Mouse (Mus musculus) forelimb bud, embryonic 11.5 days (tissue): ENCODE results near the gene Zfp784.

Experiments used
- DNase-seq: peaks from one replicate; pipeline ENCODE4 v3.0.0-alpha.2; 2012; ENCODE audit warnings: low read depth, low spot score

Gene Zfp784

DNA sequence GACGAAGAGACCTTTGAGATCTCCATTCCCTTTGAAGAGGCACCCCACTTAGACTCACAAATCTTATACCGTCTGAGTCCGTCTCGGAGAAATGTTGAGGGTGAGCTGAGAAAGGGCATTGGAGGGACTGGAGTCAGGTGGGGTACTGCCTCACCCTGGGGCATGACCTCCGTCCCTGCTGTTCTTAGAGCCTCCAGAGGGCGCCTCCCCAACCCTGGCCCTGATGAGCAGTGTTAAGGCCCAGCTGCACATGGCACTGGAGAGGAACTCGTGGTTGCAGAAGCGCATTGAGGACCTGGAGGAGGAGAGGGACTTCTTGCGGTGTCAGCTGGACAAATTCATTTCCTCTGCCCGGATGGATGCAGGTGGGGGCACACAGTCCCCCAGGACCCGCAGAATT, 19.6 kb upstream of the Zfp784 start:
- DNase-seq, result no peak

DNA sequence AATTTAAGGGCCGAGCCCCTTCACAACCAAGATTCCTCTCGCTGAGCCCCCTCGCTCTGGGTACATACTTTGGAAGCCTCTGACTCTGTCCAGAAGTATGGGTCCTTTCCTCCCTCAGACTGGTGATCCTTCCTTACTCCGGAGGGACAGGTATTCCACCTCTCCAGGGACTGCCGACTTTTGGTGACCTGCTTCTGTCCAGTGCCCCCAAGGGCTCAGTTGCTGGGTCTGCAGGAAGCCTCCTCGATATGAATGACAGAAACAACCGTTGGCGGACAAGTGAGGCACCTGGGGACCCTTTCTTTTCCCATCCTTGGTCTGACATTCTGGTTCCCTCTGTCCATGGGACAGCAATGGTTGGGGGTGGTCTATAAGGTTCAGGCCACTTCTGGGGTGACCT, 19.1 kb upstream of the Zfp784 start:
- no peak for DNase-seq

DNA sequence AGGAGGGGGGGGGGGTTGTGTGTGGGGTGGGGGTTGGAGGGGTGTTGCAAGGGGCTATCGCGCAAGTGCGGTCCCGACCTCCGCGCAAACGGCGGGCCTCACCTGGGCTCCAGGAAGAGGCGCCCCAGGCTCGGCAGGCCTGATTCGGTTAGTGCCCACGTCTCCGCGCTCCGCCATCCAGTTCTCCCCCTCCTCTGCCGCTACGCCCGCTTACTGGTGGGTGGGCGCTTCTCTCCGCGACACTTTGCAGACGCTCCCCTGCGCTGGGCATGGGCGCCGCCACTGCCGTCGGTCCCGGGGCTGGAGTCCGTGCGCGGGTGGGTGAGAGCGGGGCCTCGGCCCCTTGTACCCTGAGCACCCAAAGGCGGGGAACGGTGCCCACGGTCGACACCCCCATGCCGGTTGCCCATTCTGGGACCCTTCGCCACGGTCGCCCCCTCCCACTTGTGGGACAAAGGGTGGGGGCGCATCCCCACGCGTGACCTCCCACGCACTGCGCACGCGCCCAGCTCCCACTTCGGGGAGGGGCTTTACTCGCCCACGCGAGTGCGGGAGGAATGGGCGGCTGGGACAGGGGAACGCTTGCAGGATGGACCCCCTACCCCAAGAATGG, 18.5 kb upstream of the Zfp784 start:
- DNase-seq, result no peak

DNA sequence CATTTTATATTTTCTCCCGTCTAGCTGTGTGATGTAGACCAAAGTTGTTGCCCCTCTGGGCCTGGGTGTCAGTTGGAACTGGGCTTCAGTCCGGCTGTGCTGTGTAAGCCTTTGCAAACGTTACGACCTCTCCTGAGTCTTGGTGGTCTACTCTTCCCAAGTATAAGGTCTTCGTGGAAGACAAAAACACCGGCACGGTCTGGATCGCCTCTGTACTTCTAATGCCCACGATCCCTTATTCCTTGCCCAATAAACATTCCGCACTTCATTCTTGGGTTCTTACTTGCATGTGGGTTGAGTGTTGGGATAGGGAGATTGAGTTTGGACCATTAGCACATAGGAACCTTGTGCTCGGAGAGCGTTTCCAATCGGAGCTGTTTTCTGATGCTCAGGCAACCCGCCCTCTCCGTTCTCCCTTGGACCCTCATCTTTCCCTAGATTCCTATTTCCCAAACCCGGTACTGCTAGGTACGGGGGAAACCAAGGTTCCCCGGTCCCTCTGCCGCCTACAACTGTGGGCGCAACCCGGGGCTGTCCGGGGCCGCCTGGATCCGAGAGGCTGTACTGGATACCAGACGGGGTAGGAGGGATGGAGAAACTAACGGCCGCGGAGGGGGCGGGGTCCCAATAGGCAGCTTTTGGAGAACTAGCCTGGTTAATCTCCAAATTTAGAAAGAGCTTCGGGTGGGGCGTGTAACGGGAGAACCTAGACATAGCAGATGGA, 15.4 kb upstream of the Zfp784 start:
- no peak for DNase-seq

DNA sequence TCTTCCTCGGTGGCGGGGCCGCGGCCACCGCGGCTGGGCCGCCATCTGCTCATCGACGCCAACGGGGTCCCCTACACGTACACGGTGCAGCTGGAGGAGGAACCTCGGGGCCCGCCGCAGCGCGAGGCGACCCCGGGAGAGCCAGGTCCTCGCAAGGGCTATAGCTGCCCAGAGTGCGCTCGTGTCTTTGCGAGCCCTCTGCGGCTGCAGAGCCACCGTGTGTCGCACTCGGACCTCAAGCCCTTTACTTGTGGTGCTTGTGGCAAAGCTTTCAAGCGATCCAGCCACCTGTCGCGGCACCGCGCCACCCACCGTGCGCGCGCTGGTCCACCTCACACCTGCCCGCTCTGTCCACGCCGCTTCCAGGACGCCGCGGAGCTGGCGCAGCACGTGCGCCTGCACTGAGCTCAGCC, 14.7 kb upstream of the Zfp784 start:
- no peak for DNase-seq

DNA sequence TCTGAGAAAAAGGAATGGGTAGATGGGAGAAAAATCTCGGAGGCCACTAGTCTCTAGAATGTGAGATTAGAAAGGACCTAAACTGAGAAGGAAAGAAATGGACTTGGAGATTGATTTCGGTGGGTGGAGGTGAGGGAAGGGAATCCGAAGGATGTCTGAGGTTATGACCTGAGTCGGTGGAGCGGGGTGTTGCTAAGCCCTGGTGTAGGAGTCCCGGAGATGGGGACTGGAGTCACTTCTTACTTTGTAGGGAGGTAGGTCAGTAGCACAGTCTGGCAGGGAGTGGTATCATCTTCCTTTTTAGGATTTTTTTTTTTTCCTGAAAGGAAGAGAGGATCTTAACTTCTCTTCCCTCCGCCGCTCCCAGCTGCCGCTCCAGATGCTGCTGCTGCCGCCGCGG, 14.2 kb upstream of the Zfp784 start:
- DNase-seq, result no peak

DNA sequence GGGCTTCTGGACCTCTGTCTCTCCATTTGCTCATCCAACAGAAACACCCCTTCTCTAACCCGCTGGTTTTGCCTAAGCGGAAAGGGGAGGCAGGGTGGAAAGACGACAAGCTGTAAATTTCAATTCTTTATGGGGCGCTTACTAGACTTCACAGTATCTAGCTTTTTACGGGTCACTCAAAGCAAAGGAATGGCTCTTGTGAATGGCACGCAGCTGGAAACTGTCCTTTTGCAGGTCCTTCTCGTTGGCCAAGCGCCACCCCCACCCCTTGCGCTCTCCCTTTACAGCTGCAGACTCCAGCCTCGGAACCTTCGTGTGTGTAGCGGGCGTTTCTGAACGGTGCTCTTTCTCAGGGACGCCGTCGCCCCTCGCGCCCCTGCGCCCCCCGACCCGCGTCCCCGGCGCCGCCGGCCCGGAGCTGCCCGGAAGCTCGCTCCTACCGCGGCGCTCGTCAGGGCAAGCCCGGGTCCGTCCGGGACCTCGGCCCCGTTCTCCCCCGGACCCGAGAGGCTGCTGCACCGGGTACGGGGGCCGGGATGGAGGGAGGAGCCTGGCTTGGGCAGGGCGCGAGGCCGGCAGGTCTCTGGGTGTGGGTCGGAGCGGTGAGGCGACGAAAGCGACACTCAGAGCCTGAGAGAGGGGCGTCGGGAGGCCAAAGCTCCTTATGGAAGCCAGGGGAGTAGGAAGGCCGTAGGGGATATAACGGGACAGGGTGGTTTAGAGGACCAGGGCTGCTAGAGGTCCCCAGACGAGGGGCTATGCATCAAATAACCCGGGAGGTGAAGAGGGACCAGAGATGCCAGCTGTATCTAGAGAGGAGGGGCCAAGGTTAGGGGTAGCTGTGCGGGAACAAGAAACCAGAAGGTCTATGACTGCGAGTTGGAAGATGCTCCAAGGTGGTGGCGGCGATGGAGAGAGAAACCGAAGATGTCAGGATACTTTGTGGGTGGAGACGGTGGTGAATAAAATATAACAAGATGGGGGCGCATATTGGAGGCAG, 13.2 kb upstream of the Zfp784 start, which contains the start of gene Zfp580:
Gene Zfp580, plus strand, starts transcription at position 346 of the 1,000 bp plus-strand sequence.
- peak; percentile 84 for DNase-seq

DNA sequence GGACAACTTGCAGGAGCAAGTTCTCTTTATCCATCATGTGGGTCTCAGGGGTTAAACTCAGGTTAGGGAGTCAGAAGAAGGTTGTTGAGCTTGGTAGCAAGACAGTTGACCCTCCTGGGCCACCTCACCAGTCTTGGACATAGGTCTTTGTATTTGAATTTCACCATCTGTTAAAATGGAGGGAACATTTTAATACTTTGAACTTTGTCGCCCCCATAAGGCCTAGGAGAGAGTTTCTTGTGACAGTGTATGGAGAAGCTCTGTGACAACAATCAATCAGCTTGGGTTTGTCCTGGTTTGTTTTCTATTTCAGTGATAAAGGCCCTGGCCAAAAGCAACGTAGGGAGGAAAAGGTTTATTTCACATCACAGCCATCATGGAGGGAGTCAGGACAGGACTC, 9.1 kb upstream of the Zfp784 start:
- DNase-seq, result no peak

DNA sequence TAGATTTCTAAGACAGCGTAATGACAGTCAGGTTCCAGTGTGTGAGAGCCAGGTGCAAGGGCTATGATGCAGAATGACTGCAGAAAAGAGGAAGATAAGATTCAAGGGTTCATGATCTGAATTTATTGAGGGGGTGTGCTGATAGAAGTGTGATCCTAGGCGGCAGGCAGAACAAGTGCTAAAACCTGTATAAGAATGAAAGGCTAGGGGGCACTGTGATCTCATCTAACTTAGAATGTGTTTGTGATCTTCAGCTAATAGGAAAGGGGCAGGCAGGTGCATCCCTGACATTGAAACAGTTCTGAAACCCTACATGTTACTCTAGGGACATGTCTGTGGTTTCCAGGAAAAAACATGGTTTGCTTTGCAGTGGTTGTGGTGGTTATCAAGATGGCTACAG, 7.9 kb upstream of the Zfp784 start:
- no peak for DNase-seq

DNA sequence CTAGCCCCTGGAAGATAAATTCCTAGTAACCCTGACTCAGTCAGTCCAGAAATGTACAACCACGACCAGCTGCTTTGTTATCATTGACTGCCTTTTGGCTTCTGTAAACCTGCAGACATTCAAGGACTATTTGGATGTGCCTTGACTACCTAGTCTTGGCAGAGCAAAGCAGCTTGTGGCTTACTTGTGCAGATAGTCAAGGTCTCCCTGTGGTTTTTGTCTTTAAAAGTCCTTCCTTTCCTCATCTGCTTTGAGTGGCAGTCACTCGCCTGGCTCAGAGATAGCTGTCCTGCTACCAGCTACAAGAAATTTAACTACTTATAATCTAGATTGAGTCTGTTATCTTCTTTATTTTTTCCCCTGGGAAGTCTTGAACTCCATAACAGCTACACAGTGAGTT, 6.7 kb upstream of the Zfp784 start:
- no peak for DNase-seq

DNA sequence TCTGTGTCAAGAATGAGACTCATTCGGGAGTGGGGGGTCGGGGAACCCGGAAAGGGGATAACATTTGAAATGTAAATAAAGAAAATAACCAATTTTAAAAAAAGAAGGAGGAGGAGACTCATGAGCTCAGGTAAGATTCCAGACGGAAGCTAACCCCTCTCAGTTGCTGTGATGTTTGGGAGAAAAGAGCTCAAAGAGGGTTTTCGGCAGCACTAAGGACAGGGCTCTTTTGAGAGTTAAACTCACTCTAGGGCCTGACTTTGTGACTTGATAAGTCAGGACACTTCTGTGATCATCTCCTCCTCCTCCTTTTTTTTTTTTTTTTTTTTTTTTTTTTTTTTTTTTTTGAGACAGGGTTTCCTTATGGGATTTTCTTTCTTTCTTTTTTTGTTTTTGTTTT, 694 bp upstream of the Zfp784 start:
- DNase-seq, result no peak

DNA sequence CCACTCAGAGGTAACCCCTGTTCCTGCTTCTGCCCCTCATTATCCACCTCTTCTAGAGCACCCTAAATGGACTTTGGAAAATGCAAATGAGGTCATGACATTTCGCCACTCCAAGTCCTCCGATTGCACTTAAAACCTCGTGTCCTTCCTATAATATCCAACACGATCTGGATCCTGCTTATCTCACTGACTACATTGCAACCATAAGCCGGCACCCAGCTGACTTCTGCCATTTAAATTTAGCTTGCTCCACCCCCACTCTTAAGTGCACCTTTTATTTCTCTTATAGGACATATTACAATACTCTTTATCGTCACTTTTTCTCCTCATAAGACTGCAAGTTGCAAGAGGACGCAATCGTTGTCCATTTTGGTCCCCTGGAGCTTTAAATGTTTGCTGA, 779 bp downstream of the Zfp784 start:
- DNase-seq, result no peak

DNA sequence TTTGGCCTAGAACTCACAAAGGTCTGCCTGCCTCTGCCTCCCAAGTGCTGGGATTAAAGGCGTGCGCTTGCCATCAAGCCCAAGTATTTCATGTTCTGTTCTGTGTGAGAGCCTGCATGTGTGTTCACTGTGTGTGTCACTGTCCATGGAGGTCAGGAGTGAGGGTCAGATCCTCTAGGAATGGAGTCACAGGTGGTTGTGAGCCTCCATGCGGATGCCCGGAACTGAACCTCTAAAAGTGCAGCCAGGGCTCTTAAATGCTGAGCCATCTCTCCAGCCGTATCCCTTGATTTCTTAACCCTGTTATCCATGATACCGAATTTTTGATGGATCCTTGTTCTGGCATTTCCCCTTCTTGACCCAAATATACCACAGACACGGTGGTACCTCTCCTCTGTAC, 1.2 kb downstream of the Zfp784 start:
- DNase-seq, result no peak

DNA sequence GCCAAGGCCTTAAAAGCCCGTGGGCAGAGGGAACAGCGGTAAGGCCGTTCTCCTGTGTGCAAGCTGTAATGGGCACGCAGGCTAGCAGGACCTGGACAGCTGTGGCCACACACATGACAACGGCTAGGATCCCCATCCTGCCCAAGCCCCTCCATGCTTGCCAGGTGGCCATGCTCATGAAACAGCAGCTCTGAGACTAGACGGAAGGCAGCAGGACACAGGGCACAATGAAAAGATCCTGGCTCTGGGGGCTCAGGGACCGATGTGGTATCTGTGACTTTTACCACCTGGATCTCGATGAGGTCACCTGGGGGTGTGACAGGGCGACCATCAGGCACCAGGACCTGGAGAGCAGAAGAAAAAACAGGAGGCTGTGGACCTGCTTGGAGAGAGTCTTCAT, 2.1 kb downstream of the Zfp784 start:
- DNase-seq, result no peak

DNA sequence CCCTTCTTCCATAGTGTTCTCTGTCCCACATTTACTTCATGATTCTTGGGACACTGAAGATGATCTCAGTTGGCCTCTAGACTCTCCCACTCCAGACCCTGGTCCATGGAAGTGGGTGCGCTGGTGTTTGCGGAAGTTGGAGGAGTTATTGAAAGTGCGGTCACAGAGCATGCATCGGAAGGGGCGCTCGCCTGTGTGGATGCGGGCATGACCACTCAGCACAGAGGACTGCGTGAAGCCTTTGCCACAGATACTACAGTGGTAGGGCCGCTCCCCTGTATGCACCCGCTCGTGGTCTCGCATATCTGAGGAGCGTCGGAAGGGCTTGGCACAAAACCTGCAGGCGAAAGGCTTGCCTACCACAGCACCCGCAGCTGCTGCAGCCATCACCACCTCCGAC, 2.6 kb downstream of the Zfp784 start:
- no peak for DNase-seq

DNA sequence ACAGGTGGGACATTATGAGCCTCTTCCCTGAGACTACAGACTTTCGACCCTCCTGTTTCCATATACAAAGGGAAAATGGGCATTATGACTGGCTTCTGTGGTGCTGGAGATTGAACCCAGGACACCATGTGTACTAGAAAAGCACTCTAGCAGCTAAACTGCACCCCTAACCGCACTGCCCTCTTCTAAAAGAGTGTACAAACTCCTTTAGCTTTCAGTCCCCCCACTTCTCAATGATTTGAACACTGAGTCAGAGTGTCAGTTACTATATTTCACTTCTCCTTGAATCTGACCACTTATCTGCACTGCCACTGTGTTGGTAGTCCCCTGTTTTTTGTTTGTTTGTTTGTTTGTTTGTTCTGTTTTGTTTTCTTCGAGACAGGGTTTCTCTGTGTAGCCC, 4.4 kb downstream of the Zfp784 start, which contains the start of gene 4632433K11Rik:
Gene 4632433K11Rik, plus strand, starts transcription at position 301 of the 400 bp plus-strand sequence.
- no peak for DNase-seq

DNA sequence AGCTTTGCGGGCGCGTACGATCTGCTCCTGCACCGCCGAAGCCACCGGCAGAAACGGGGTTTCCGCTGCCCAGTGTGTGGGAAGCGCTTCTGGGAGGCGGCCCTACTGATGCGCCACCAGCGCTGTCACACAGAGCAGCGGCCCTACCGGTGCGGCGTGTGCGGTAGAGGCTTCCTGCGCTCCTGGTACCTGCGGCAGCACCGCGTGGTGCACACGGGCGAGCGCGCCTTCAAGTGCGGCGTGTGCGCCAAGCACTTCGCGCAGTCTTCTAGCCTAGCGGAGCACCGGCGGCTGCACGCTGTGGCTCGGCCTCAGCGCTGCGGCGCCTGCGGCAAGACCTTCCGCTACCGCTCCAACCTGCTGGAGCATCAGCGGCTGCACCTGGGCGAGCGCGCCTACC, 6.8 kb downstream of the Zfp784 start:
- no peak for DNase-seq

DNA sequence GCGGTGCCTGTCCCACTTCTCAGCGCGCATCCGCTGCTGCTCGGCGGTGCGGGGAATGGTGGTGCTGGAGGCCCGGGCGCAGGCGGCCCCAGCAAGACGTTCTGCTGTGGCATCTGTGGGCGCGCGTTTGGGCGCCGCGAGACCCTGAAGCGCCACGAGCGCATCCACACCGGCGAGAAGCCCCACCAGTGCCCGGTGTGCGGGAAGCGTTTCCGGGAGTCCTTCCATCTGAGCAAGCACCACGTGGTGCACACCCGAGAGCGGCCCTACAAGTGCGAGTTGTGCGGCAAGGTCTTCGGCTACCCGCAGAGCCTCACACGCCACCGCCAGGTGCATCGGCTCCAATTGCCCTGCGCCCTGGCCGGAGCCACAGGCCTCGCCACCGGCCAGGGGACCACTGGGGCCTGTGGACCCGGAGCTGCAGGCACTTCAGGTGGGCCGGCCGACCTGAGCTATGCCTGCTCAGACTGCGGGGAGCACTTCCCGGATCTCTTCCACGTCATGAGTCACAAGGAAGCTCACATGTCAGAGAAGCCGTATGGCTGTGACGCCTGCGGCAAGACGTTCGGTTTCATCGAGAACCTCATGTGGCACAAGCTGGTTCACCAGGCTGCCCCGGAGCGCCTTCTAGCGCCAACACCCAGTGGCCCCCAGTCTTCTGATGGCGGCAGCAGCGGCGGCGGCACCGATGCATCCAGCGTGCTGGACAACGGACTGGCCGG, 7.5 kb downstream of the Zfp784 start:
- DNase-seq, result no peak

DNA sequence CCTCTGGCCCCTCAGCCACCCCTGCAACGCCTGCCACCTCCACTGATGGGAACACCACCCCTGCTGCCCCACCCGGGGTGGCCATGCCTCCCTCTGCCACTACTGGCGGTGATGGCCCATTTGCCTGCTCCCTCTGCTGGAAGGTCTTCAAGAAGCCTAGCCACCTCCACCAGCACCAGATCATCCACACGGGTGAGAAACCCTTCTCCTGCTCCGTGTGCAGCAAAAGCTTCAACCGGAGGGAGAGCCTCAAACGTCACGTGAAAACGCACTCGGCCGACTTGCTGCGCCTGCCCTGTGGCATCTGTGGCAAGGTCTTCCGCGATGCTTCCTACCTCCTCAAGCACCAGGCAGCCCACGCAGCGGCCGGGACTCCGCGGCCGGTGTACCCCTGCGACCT, 8.3 kb downstream of the Zfp784 start:
- DNase-seq, result no peak

DNA sequence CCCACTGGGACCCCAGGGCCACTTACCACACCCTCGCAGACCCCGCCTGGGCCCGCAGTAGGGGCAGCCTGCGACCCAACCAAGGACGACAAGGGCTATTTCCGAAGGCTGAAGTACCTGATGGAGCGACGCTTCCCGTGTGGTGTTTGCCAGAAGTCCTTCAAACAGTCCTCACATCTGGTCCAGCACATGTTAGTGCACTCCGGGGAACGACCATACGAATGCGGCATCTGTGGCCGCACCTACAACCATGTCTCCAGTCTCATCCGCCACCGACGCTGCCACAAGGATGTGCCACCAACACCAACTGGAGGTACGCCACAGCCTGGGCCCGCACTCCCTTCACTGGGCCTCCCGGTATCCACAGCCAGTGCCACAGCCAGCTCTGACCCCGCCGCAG, 8.7 kb downstream of the Zfp784 start:
- DNase-seq, result no peak

DNA sequence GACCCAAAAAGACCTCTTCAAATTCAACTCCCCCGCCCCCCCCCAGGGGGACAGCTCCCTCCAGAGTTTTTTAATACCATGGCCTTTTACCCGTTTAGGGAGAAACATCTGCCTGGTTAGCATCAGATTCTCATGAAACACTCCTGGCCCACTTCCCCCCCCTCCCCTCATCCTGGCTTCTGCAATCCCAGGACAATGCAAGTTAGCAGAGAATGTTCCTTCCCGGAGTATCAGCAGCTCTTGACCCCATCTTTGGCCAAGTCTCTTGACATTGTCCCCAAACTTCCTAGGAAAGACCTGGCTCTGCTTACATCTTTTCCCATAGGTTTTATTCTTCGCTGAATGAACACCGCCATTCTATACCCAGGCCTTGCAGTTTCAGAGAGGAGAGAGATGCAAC, 17.0 kb downstream of the Zfp784 start:
- no peak for DNase-seq

DNA sequence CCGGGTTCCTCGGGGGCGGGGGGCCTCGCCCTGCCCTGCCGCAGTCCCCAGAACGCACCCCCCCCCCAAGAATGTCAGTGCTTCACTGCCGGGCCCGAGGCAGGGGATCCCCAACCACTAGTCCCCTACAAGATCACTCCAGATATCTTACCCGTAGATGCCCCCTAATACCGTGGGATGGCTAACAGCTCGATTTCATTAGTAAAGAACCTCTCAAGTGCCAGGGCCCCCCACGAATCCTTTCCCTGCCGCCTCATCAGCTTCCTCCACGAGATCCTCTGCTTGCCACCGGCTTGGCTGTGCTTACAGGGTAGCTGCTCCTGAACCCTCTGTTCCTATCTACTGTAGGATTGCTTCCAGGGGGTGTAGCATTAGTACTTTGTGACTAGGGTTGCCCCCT, 17.6 kb downstream of the Zfp784 start:
- DNase-seq, result no peak
